Mouse (Mus musculus) kidney, adult 11 months (tissue): ENCODE measurements at regions not wholly inside any gene's neighbourhood (a gene's known extent, or its start where the extent isn't known, plus 50 kb on each side); places are given as distances from the start of the nearest gene placed in this dataset.
"Not testable (repeated sequence)": the region's sequence is repeated elsewhere in the genome, so short reads cannot be mapped to it uniquely, and the experiment has no call there.

Source experiments
- DNase-seq: peaks from one replicate; pipeline ENCODE4 v3.0.0; 2022

DNA sequence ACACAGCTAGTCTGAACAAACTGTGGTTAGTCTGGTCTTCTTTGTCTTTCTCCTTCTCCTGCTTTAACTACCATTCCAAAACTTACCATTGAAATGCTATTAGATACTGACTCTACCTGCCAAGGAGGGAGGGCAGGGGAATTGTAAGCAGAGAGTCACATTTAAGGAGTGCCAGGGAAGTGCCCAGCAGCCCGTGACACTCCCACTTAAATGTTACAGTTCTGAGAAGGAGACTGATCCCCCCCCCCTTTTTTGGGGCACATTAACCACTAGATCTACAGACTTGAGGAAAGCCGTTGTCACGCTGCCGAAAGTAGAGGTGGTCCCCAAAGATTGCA, 166.9 kb upstream of the Rgma start:
- no peak for DNase-seq

GRCm38 (mm10) chr7:73208817-73209602, 166.3 kb upstream of the Rgma start:
- DNase-seq, result no peak

DNA sequence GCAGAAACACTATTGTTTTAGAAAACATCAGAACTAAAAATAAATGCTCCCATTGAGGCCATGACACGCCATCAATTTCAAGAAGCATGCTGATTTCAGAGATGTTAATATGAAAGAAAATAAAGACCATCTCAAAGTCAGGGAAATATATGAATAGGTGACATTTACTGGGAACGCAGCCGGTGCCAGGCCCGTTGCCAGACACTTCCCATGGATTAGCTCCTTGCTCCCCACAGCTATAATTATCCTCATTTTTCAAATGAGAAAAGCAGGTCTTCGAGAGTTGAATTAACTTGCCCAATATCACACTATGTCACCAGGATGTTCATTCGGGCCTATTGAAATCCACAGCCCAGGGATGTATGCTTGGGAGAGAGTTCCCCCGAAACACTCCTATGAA, 165.2 kb upstream of the Rgma start:
- no peak for DNase-seq

GRCm38 (mm10) chr7:73222237-73222915, 152.9 kb upstream of the Rgma start:
- DNase-seq, result no peak

DNA sequence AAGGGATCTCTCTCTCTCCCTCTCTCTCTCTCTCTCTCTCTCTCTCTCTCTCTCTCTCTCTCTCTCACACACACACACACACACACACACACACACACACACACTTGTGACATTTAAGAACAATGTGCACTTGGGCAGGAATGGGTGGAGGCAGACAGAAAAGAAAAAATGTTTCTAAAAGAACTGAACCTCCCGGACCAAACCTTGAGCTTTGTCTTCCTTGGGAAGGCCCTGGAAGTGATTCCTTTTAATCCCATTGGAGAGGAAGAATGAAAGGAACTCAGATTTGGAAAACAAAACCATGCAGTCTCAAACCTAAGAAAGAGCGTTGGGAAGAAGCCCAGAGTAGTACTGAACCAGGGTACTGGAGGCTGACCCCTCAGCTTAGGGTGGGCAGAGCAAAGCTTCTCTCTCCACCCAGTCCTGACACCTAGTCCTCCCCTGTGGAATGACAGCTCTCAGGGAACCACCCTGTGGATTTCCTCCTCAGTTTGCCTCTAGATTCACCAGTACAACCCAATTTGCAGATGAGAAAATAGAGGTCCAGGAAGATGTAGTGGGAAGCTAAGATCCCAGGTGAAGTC, 152.3 kb upstream of the Rgma start:
- no peak for DNase-seq

- DNase-seq, result no peak
These were observed 141.7 kb upstream of the Rgma start for GRCm38 (mm10) chr7:73233539-73234158.

GRCm38 (mm10) chr7:73238486-73238885, 136.8 kb upstream of the Rgma start:
- DNase-seq, result no peak

GRCm38 (mm10) chr7:73243591-73244355, 131.5 kb upstream of the Rgma start:
- DNase-seq, result no peak

DNA sequence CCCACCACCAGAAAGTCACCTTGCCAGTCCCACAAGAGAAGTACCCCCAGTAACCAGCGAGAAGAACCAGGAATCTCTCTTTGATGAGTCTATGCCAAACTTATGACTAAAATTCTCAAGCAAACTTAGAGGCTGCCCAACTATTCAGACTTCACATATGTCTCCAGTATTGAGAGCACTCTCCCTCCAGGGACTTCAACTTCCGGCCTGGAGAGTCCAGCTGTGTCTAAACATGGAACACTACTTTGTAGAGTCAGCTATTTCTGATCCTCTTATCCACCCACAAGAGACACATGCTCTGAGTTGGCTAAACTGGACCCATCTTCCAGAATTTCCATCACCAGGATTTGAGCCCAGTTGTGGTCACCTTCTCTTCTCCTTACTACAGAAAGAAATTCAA, 129.9 kb upstream of the Rgma start:
- no peak for DNase-seq

DNA sequence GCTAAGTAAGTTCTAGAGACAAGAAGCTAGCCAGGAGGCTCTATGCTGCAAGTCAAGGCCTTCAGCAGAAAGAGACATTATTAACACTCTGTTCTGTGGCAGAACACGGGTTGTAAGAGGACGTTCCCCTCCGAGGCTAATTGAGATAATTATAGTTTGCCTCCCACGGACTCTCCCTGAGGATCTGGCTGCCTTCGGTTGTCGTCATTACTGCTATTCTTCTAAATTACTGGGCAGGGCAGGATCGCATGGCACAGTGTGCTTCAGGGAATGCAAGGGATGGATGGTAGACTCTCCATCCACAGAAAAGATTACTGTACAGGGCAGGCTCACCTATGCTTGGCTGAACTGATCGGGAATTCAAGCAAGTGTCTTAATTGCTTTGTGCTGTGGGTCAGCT, 124.7 kb upstream of the Rgma start:
- DNase-seq, result no peak

DNA sequence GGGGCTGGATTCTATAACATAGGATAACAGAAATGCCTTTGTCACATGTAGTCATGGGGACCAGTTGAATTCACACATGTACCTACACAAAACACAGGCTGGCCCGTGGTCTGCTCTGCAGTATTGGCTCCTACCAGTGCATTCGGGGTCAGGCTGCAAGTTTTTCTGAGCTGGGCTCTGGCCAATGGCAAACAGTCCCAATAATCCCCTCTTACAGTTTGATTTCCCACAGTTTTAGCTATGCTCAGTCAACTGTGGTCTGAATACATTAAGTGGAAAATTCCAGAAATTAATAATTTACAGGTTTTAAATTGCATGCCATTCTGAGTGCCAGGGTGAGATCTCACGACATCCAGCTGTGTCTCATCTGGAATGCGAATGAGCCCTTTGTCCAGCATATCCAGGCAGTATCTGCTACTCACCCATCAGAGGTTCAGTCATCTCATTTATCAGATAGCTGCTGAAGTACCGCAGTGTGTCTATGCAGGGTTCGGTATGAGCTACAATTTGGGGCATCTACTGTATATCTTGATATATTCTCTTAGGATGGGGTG, 124.0 kb upstream of the Rgma start:
- no peak for DNase-seq

GRCm38 (mm10) chr7:73254972-73255371, 120.3 kb upstream of the Rgma start:
- not testable (repeated sequence) for DNase-seq

GRCm38 (mm10) chr7:73260140-73260539, 115.2 kb upstream of the Rgma start:
- DNase-seq, result no peak

GRCm38 (mm10) chr7:73261750-73262149, 113.6 kb upstream of the Rgma start:
- no peak for DNase-seq

GRCm38 (mm10) chr7:73262526-73262925, 112.8 kb upstream of the Rgma start:
- no peak for DNase-seq

- no peak for DNase-seq
These were observed 105.7 kb upstream of the Rgma start for GRCm38 (mm10) chr7:73269626-73270025.

GRCm38 (mm10) chr7:73272787-73273186, 102.5 kb upstream of the Rgma start:
- DNase-seq, result no peak

DNA sequence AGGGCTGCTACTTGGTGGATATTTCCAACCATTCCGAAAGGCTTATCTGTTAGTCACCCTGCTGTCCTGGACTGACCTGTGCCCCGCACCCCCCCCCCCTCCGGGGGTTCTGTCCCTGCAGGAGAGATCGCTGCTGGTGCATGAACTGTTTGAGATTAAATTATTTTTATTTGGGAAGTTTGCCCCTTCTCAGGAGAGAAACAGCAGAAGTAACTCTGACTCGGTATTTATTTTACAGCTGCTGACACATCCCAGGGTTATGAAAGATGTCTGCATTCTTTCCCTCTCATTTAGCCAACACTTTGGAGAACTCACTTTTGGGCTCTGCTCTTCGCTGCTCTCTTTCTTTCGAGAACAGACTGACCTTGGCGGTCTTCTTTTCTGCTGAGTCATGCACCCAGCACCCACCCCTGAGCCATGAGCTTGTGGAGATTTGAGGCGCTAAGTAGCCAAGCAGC, 99.5 kb upstream of the Rgma start:
- DNase-seq, result no peak

- DNase-seq, result no peak
These were observed 96.7 kb upstream of the Rgma start for GRCm38 (mm10) chr7:73278616-73279015.

GRCm38 (mm10) chr7:73279936-73280445, 95.3 kb upstream of the Rgma start:
- DNase-seq, result no peak

DNA sequence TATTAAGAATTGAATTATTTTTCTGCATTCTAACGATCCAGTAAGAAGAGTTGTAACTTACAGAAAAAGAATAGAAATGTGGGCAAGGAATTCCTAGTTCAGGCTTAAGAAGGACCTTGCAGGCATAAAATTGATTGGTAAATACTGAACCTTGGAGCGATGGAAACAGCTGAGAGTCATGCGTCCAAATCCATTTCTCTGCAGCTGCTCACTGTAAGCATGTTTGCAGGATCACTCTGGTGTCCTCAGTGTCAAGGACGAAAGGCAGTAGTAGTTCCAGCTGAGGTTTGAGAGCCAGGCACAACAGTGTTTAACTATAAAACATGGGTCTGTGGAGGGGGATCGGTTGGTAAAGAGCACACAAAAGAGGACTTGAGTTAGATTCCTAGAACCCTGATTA, 89.1 kb upstream of the Rgma start:
- DNase-seq, result no peak

DNA sequence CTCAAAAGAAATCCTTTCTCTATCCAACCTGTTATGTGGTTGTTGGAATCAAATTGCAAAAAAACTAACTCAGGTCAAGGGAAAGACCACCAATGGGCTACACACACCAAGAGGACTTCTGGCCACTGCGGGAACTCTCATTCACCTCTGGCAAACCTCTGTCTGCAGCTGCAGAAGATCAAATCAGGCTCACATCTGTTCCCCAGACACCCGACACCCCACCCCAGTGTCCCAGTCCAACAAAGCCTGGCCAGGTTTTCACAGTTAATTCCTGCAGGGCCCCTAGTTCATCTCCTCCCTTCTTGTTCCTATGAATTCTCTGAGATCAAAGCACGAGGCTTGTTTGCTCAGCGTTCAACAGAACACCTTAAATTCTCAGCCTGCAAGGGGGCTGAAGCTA, 82.0 kb upstream of the Rgma start:
- DNase-seq, result no peak
